Mouse (Mus musculus) lung, adult 2 months (tissue): ENCODE measurements around the gene Ankrd2.

Source experiments
- CTCF ChIP-seq: fragments of 200-500 bp; IDR thresholded peaks from 2 replicates; pipeline ENCODE4 v1.5.1; 2011; ENCODE audit warnings: mild to moderate bottlenecking, low read length, control low read depth; ENCODE audit not compliant: insufficient read depth
- POLR2A ChIP-seq: fragments of 200-500 bp; IDR thresholded peaks from 2 replicates; pipeline ENCODE4 v1.6.1; 2011; ENCODE audit warnings: low read depth, mild to moderate bottlenecking, control low read depth, low read length, borderline replicate concordance; ENCODE audit errors: extremely low read depth

- TF ChIP-seq CTCF (no peak), POLR2A (no peak)
These were observed 25.4 kb upstream of the Ankrd2 start for GRCm38 (mm10) chr19:42010436-42010835.
